In the genomic region with DNA sequence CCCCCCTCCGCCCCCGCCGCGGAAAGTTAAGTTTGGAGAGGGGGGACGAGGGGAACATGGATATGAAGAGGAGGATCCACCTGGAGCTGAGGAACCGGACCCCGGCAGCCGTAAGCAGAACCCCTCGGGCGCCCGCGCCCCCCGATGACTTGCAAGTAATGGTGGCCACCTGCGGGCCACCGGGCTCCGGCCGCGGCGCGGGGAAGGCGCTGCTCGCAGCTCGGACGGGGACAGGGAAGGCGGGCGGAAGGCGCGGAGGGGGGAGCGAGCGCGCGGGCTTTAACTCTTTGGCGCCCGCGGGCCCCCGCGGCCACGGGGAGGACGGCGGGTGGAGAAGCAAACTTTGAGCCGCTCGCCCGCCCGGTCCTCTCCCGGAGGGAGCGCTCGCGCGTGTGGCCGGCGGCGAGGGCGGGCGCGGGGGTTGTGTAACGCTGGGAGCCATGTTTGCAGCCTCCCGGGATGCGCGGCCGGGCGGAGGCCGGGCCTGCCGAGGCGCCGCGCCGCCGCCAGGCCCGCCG, we compare ENCODE assay signal across 1 mouse cellular context.
TF ChIP-seq lines count a peak whose summit lies in the region.

No protein-coding gene starts in this region.

TF ChIP-seq in C2C12, 6 proteins besides CTCF, POLR2A, EP300 and RAD21 (continued from another document):
- TF ChIP-seq USF1 (IDR thresholded peaks at IDR 0.05; ENCODE audit: low read depth): no peak
